Mouse (Mus musculus) cerebellum, adult 2 months (tissue): ENCODE data around the gene Ncs1. TPM values are rescaled to one million over a fixed set of nuclear protein-coding genes. Genes with fewer than 3 reads are reported as not detected.
A peak's percentile ranks its signal among the peaks of the same experiment; 100 is the strongest.

Experiments
- DNase-seq, 2 experiments: peaks; one replicate each; pipeline ENCODE4 v3.0.0; 2021
- H3K27ac ChIP-seq: fragments of 200-500 bp; 2 replicates; pipeline ENCODE4 v1.5.1; 2012; ENCODE audit warnings: low read length, control low read depth, inconsistent platforms; ENCODE audit not compliant: insufficient read depth
- H3K27me3 ChIP-seq: fragments of 200-500 bp; 2 replicates; pipeline ENCODE4 v1.6.1; 2012; ENCODE audit warnings: inconsistent platforms, mild to moderate bottlenecking, low read length, moderate library complexity; ENCODE audit not compliant: control insufficient read depth, insufficient read depth
- H3K4me1 ChIP-seq: fragments of 200-500 bp; 2 replicates; pipeline ENCODE4 v1.6.1; 2011; ENCODE audit warnings: low read length; ENCODE audit not compliant: control insufficient read depth, insufficient read depth
- H3K4me3 ChIP-seq: fragments of 200-500 bp; replicated peaks from 2 replicates; pipeline ENCODE3; 2011; ENCODE audit warnings: mild to moderate bottlenecking, low read depth, low read length, control low read depth; ENCODE audit not compliant: insufficient read depth
- CTCF ChIP-seq: fragments of 200-500 bp; IDR thresholded peaks from 2 replicates; pipeline ENCODE4 v1.5.1; 2011; ENCODE audit warnings: low read depth, mild to moderate bottlenecking, control low read depth, low read length, moderate library complexity, borderline replicate concordance; ENCODE audit not compliant: insufficient read depth
- POLR2A ChIP-seq: fragments of 200-500 bp; IDR thresholded peaks from 2 replicates; pipeline ENCODE4 v1.6.1; 2011; ENCODE audit warnings: low read length, control low read depth, borderline replicate concordance; ENCODE audit not compliant: insufficient read depth
- WGBS: fragments of 180-500 bp; shearing (Covaris S2); methylation state at CpG from one replicate; pipeline ENCODE4 v1.1.7; 2018; 5-methylcytosine and 5-hydroxymethylcytosine counted together
- polyA plus RNA-seq: library from polyadenylated mRNA; depleted of rRNA; stranded (reverse); fragments of >200 nt; gene quantifications from 2 replicates; pipeline ENCODE4 v1.2.3, GENCODE M21; 2012; rRNA removed

The Ncs1 gene
- polyA plus RNA-seq: 118 and 126 TPM in 2 replicates

- peaks cover 23% of the 10 kb centered on the region for H3K4me1 ChIP-seq
- peak within 1 kb of the TSS; percentile 62 for H3K27ac ChIP-seq
- no peaks in the 10 kb centered on the region for H3K27me3 ChIP-seq
- DNase-seq: peak; percentile 88 to 89
- under 1% methylated on average over 84 of the region's 89 CpGs for WGBS
- TF ChIP-seq CTCF (no peak), POLR2A (peak; percentile 39; the same call in 1 of the 2 replicates)
- peak within 1 kb of the TSS; percentile 91 for H3K4me3 ChIP-seq
Measured at GRCm38 (mm10) chr2:31245491-31246141, at the start of gene Ncs1. Gene Ncs1 (plus strand): TSS chr2:31245823.

GRCm38 (mm10) chr2:31198621-31199020, 47.0 kb upstream of the Ncs1 start:
- peak overlapping the region; percentile 2; the same call in 1 of the 2 replicates for H3K27ac ChIP-seq
- TF ChIP-seq CTCF: no peak
- TF ChIP-seq POLR2A: no peak
- DNase-seq: peak in 1 of 2 experiments; percentile 63
- peaks cover 26% of the 10 kb centered on the region for H3K4me1 ChIP-seq
- WGBS: 29% methylated on average over 4 of the region's 4 CpGs
- H3K4me3 ChIP-seq: no peak overlapping the region
- H3K27me3 ChIP-seq: no peaks in the 10 kb centered on the region

- peaks cover 26% of the 10 kb centered on the region for H3K4me1 ChIP-seq
- no peak overlapping the region for H3K27ac ChIP-seq
- no peaks in the 10 kb centered on the region for H3K27me3 ChIP-seq
- TF ChIP-seq CTCF (no peak), POLR2A (no peak)
- 90% methylated on average over 2 of the region's 2 CpGs for WGBS
- no peak overlapping the region for H3K4me3 ChIP-seq
- no peak for DNase-seq
Measured at GRCm38 (mm10) chr2:31200051-31200450, 45.6 kb upstream of the Ncs1 start.

GRCm38 (mm10) chr2:31201851-31202250, 43.8 kb upstream of the Ncs1 start:
- Histone ChIP-seq H3K4me3 (no peak overlapping the region), H3K4me1 (peaks cover 21% of the 10 kb centered on the region), H3K27ac (no peak overlapping the region), H3K27me3 (no peaks in the 10 kb centered on the region)
- DNase-seq: no peak
- TF ChIP-seq POLR2A (no peak), CTCF (no peak)
- 67% methylated on average over 7 of the region's 7 CpGs for WGBS

GRCm38 (mm10) chr2:31202357-31202756, 43.3 kb upstream of the Ncs1 start:
- Histone ChIP-seq H3K4me1 (peaks cover 18% of the 10 kb centered on the region), H3K27ac (no peak overlapping the region), H3K27me3 (no peaks in the 10 kb centered on the region), H3K4me3 (no peak overlapping the region)
- 54% methylated on average over 3 of the region's 3 CpGs for WGBS
- no peak for DNase-seq
- no peak for TF ChIP-seq POLR2A

GRCm38 (mm10) chr2:31202956-31203355, 42.7 kb upstream of the Ncs1 start:
- no peak for DNase-seq
- Histone ChIP-seq H3K4me1 (peaks cover 12% of the 10 kb centered on the region), H3K27ac (no peak overlapping the region), H3K4me3 (no peak overlapping the region), H3K27me3 (no peaks in the 10 kb centered on the region)
- WGBS: 86% methylated on average over 4 of the region's 4 CpGs
- no peak for TF ChIP-seq CTCF
- TF ChIP-seq POLR2A: no peak

GRCm38 (mm10) chr2:31204677-31205076, 40.9 kb upstream of the Ncs1 start:
- WGBS: 75% methylated on average over 5 of the region's 5 CpGs
- TF ChIP-seq POLR2A (no peak), CTCF (no peak)

GRCm38 (mm10) chr2:31206211-31206610, 39.4 kb upstream of the Ncs1 start:
- no peak overlapping the region for H3K27ac ChIP-seq

More at GRCm38 (mm10) chr2:31204677-31205076, 40.9 kb upstream of the Ncs1 start:
- H3K27me3 ChIP-seq: no peaks in the 10 kb centered on the region
- H3K4me3 ChIP-seq: no peak overlapping the region
- no peak overlapping the region for H3K27ac ChIP-seq
- no peak for DNase-seq
- H3K4me1 ChIP-seq: peaks cover 4% of the 10 kb centered on the region; the same call in 1 of the 2 replicates

More at GRCm38 (mm10) chr2:31206211-31206610, 39.4 kb upstream of the Ncs1 start:
- Histone ChIP-seq H3K4me3 (no peak overlapping the region), H3K27me3 (no peaks in the 10 kb centered on the region), H3K4me1 (peaks cover 2% of the 10 kb centered on the region; the same call in 1 of the 2 replicates)
- TF ChIP-seq POLR2A (no peak), CTCF (no peak)
- DNase-seq: no peak
- WGBS: 30% methylated on average over 4 of the region's 4 CpGs
